Mouse (Mus musculus) urinary bladder, adult 2 months (tissue): ENCODE results near the gene Gm10277. TPM values are rescaled to one million over a fixed set of nuclear protein-coding genes. Genes with fewer than 3 reads are reported as not detected.
A peak's percentile ranks its signal among the peaks of the same experiment; 100 is the strongest.
"Not testable (repeated sequence)": the region's sequence is repeated elsewhere in the genome, so short reads cannot be mapped to it uniquely, and the experiment has no call there.

Experiments
- DNase-seq: peaks from one replicate; pipeline ENCODE4 v3.0.0; 2022; ENCODE audit warnings: low spot score
- polyA plus RNA-seq: library from polyadenylated mRNA; depleted of rRNA; stranded (reverse); fragments of >200 nt; gene quantifications from 2 replicates; pipeline ENCODE4 v1.2.3, GENCODE M21; 2012

The Gm10277 gene
- polyA plus RNA-seq, 1 experiment, result not detected

DNA sequence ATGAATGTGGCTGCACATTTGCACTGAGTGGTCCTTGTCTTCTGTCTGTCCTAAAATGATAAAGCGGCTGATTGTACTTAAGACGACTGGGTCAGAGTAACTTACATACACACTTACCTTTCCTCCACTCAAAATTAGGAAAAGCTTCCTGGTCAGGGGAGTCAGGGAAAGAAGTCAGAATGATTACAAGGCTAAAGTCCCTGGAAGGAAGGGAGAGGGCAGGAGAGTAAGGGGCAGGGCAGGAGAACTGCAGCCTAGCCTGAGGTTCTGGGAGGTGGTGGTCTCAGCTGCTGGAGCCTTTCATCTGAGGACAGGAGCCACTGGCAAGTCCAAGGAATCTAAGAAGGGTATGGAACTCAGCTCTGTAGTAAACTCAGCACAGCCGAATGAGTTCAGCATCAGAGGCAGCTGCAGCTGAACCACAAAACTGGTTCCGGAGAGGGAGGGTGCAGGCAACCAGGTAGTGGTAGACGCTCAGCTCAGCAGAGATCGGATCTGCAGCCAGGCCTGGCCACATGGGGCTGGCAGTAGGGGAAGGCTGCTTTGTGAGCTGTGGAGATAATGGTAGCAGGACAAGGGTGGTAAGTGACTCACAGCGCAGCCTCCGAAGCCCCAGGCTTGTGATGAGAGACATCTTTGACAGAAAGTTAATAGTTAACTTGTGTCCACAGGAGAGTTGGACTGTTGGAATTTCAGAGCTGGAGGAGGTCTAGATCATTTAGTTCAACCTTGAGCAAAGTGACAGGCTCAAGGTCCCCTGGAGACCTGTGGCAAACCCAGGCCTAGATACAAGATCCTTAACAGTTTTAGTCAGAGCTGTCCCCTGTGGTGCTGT is 15.5 kb downstream of the Gm10277 start:
- DNase-seq, result no peak

DNA sequence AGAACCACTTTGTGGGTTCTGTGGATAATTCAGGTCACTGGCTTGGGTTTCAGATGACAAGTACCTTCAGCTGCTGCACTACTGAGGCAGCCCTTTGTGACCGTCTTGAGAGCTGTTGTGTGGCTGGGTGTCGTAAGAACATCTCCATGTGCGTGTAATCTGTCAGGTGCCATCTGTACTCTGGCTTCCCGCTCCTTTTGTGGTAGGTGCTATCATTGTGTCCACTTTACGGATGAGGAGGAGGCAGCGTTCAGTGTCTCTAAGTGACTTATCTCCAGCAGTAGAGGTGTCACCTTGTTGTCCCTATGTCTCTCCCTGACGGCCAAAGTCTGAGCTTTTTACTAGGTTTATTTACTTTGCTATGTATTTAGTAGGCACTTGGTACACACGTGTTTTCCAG is 17.2 kb downstream of the Gm10277 start:
- no peak for DNase-seq

DNA sequence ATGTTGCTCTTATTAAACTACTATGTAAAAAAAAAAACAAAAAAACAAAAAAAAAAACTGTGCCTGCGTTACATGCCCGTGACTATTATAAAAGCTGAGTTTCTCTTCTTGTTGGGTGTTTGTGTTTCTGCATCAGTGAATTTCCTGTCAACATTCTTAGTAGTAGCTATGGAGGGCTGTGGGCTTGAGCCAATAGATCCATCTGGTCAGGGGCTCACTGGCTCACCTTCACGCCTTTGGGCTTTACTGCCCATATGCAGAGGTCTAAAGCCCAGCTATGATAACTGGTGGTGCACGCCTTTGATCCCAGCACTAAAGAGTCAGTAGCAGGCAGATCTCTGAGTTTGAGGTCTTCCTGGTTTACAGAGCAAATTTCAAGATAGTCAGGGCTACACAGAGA is 18.1 kb downstream of the Gm10277 start:
- no peak for DNase-seq

DNA sequence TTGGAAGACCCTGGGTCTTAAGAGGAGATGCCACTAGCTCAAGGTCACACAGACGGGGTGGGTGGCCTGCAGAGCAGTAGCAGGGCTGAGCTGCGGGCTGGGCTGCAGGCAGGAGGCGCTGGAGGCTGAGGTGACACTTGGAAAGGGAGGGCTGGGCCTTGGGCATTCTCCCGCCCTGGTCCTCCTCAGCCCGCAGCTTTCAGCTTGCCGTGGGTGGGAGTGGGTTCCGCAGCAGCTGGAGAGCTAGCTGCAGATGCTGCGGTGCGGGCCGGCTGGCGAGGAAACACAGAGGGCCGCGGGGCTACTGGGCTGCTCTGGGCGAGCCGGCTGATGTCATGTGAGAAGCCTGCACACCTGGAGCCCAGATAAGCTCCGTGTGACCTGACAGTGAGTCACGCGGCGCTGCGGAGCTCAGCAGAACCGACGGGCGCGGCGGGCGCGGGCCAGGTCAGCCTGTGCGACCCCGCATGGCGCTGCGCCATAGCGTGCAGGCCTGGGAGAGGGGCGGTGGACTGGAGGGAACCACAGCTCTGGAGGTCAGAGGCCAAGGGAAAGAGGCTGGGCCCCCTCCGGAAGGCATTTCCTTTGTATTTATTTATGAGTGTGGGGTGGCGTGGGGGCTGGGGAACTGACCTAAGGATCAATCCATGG is 21.1 kb downstream of the Gm10277 start:
- DNase-seq, result peak; percentile 50

DNA sequence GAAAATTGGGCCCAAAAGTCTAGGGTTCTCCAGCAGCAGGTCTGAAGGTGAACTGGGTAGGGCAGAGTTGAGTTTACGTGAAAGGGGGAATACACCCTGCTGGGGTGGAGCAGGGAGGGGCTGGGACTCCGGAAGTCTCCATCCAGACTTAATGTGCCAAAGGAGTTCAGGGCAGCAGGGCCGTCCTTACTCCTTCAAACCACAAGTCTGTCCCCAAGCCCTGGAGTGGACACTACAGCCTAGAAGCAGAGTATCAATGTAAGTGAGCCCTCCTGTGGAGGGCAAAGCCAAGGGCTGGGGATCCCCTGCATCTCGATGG is 22.1 kb downstream of the Gm10277 start:
- no peak for DNase-seq

DNA sequence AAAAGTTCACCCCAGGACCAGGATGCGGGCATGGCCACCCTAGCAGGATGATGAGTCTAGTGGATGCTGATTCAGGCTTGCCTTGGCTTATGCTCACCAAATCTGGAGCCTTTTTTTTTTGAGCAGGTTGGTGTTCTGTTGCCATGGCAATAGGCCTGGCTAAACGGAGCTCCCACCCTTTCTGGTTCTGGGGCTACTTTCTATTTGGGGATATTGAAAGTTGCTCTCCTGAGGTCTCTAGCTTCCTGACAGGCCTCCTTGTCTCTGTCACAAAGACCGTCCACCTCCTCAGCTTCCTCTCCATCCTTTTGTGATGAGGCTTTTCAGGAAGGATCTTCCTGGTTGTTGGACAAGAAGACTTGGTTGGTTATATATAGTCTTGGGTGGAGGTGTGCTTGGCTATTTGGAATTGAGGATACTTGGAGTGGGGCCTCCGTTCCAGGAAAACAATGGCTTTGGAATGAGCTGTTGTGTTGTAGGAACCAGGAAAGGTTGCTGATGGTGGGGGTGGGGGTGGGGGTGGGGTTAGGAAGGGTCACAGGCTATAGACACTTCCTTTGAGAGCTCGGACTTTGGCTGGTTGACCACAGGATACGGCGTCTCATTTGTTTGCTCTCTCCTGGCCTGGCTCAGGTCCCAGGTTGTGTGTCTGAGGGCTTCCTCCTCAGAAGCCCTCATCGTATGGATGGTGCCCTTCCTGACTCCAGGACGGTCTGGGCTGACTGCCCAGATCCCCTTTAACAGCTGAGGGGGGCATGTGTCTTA is 22.7 kb downstream of the Gm10277 start:
- no peak for DNase-seq

DNA sequence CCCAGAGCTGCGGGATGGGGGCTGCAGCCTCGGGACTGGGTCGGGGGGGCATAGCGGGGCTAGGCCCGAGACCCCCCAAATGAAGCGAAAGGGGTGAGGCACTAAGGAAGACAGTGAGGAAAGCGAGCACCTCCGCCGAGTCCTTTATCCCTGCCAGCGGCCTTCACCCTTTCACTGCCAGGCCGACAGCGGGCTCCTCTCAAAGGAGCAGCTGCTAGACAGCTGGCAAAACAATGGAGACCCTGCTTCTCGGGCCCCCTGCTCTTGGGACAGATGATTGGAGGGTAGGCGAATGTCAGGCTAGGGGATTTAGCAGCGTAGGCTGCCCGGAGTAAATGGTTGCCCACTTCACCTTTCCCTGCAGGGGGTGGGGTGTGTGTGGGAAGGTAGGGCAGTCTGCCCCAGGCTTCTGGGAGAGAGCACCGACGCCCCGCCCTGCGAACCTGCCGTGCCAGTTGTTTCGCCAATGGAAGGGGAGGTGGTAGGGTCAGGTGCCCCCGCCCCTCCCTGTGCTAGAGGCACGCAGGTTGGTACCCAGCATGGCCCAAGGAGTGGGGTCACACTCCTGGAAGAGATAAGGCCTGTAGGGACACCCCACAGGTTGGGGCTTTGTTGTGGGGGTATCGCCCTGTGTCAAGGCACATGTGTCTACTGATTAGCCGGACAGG is 23.7 kb downstream of the Gm10277 start:
- DNase-seq, result peak; percentile 58

DNA sequence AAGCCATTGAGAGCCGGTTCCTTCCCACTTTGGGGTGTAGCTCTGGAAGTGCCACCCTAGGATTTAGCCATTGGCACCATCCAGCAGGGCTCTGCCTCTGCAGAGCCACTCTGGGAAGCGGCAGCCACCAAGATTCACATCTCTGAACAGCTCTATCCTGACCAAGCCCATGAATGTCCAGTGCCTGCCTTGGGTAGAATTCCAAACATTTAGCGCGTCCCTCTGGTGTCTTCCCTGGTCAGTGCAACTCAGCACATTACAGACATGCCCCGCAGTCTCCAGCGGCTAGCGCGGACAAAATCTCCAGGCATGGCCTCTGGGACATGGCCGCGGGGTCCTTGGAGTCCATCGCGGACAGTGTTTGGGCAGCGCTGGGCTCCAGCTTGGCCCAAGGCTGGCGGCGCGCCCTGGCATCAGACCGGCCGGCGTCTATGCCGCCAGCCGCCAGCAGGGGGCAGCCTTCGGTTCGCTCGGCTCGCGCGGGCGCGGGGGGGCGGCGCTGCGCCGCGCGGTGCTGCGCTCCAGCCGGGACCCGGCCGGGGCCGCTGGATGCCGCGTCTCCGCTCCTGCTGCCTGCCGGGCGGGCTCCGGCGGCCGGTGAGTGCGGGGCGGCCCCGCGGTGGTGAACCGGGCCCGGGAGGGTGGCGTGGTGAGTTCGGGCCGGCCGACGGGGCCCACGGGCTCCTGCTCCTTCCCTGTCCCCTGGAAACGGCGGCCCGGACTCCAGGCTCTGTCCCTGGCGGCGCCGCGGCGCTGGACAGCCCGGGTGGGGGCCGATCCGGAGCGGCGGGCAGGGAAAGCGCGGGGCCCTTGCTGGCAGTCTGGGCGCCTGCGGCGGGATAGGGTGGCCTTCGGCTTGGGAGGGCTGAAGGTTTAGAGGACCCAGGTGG is 24.5 kb downstream of the Gm10277 start, which contains the start of gene Myo18a:
Gene Myo18a, plus strand, starts transcription at position 464 of the 890 bp plus-strand sequence.
- peak; percentile 92 for DNase-seq

DNA sequence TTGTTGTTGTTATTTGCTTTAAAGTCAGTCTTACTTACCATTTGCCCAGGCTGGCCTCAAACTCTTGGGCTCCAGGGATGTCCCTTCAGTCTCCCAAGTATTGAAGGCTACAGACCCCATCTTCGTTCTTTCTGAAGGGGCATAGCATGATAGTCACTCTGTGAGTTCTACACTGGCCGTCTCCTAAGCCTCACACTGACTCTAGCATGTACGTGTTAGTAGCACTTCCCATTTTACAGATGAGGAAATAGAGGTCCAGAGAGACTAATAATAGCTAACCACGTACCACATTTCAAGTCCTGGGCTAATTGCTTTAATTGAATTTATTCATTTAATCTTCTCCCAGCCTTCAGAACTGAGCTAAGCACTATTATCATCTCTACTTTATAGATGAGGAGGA is 27.5 kb downstream of the Gm10277 start:
- DNase-seq, result no peak

DNA sequence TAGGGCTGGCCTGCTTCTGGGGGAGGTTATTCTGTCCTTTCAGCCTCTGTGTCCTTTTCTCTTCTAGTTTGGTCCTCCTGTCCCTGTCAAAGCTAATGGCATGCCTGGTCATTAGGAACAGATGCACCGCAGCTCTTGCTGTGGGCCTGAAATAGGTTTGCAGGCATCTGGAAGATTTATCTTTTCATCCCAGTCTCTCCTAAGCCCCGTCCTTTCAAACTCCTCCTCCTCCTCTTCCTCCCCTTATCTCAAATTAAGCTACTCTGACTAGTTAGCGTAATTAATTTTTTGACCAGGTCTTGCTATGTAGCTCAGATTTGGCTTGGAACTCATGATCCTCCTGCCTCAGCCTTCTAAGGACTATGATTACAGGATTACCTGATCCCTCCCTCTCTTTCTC is 34.1 kb downstream of the Gm10277 start:
- no peak for DNase-seq

DNA sequence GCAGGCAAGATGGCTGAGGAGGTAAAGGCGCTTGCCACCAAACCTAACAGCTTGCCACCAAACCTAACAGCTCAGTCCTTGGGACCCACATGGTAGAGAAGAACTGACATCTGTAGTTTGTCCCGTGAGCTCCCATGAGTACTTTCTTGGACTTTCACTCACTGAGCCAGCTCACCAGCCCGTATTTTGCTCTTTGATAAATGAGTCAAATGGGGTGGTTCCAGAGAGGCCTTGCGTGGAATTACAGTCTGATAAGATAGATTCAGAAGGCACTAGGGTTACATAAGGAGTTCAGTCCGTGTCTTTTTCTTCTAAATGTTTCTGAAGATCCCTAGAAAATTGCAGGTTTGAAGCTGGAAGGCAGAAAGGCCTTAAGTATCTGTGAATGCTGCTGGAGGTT is 35.0 kb downstream of the Gm10277 start:
- no peak for DNase-seq

DNA sequence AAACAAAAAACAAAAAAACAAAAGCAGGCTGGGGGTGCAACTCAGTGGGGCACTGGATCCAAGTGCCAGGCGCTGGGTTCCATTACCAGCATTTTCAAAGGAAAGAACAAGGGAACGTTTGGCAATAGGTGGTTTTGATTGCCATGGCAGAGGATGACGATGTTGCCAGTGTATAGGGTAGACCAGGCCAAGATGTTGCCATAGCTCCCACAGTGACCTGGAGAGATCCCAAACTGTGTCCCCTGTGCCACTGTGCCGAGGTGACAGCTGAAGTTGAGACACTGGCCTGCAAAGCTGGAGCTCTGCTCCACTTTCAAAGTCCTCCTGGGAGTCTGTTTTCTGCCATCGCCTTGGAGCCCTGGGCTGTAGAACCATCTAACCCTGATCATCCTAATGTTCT is 38.6 kb downstream of the Gm10277 start:
- no peak for DNase-seq

DNA sequence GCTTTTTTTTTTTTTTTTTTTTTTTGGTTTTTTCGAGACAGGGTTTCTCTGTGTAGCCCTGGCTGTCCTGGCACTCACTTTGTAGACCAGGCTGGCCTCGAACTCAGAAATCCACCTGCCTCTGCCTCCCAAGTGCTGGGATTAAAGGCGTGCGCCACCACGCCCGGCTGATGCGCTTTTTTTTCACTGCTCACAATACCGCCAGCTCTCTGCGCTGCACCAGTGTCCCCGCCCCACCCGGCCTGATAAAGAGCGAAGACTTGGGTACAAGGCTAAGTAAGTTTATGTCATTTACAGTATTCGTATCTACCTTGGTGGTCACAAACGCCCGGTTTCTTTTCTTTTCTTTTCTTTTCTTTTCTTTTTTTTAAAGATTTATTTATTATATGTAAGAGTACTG is 40.4 kb downstream of the Gm10277 start:
- DNase-seq, result not testable (repeated sequence)

DNA sequence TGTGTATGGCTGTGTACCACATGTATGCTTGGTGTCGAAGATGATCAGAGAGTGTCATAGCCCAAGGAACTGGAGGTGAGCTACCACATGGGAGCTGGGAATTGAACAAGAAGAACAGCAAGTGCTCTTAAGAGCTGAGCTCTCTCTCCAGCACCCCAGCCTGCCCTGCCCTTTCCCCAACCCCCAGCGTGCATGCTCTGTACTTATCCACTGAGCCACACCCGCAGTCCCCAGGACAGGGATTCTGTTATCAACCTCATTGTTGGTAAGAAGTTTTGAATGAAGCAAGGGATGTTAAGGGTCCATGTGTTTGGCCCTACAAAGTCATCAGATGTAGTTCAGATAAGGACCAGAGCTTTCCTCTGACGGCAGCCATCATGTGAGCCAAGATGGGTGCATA is 40.9 kb downstream of the Gm10277 start:
- DNase-seq, result no peak

DNA sequence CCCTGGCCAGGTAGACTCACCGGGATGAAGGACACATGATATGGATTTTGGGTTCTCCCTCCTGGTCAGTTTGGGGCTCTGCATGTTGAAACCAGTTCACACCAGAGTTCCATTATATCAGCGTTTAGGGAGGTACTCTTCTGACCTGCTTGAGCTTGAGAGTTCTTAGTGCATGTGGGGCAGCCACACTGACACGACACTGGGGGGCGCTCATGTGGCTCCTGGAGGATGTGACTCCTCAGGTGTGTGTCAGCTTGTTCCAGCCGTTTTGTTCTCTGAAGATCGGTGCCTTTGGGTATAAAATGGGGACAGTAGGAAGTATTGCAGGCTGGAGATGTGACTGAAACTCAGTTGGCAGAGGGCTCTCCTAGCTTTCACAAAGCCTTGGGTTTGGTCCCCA is 43.6 kb downstream of the Gm10277 start:
- peak; percentile 28 for DNase-seq

DNA sequence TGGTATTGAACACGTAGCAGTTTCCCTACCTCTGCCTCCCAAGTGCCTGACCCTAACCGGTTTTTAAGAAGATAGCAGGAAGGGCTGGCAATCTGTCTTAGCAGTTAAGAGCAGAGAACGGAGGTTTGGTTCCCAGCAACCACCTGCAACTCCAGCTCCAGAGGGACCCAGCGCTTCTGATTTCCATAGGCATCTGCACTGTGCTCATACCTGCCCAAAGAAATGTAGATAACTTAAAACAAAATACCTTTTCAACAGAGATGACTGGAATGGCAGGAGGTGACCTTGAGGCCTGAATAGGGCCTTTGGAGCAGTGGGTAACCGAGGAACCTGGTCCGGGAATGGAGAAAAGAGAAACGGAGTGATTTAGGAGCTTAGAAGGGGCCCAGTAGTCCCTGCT is 49.0 kb downstream of the Gm10277 start:
- DNase-seq, result no peak

DNA sequence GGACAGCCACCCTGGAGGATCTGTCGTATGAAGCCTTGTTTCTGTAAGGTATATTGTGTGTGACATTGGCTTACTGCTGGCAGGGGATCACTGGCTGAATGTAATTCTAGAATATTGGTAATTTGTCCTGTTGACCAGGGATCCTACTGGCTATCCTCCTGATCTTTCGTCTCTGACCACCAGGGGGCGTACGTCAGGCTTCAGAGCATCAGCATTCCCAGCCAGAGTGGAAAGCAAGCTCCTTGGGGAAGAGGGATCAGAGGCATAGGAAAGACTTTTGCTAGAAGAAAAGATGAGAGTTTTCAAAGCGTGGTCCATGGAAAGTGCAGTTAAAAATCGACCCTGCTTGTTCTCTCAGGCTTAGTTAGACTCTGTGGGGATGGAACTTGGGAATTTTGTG is 50.3 kb downstream of the Gm10277 start:
- DNase-seq, result peak; percentile 56
